Mouse (Mus musculus) hematopoietic stem cell, adult 5-6 weeks (primary cell): ENCODE data around the gene As3mt. TPM values are rescaled to one million over a fixed set of nuclear protein-coding genes. Genes with fewer than 3 reads are reported as not detected.
"Not testable (repeated sequence)": the region's sequence is repeated elsewhere in the genome, so short reads cannot be mapped to it uniquely, and the experiment has no call there.

ENCODE experiments used
- ATAC-seq, 2 experiments: fragments of 125-278 bp in 1 of 2; replicated peaks in 1 of 2; 2 replicates each; pipeline ENCODE4 v1.8.0; 2016 to 2017; ENCODE audit warnings: inconsistent platforms in 2 of 2, mild to moderate bottlenecking in 2 of 2, moderate number of reproducible peaks in 2 of 2, low read depth in 1 of 2, moderate TSS enrichment in 1 of 2; ENCODE audit not compliant: low FRiP score in 2 of 2, poor library complexity in 2 of 2, severe bottlenecking in 2 of 2, insufficient read depth in 1 of 2, low TSS enrichment in 1 of 2
- total RNA-seq: library from RNA; stranded (forward); fragments of 172-1452, 232-1000 nt; gene quantifications from 2 replicates; pipeline ENCODE4 v1.2.3, GENCODE M21; 2017

Gene As3mt
- total RNA-seq, 1 experiment from 2014 or later: 62.6 TPM

DNA sequence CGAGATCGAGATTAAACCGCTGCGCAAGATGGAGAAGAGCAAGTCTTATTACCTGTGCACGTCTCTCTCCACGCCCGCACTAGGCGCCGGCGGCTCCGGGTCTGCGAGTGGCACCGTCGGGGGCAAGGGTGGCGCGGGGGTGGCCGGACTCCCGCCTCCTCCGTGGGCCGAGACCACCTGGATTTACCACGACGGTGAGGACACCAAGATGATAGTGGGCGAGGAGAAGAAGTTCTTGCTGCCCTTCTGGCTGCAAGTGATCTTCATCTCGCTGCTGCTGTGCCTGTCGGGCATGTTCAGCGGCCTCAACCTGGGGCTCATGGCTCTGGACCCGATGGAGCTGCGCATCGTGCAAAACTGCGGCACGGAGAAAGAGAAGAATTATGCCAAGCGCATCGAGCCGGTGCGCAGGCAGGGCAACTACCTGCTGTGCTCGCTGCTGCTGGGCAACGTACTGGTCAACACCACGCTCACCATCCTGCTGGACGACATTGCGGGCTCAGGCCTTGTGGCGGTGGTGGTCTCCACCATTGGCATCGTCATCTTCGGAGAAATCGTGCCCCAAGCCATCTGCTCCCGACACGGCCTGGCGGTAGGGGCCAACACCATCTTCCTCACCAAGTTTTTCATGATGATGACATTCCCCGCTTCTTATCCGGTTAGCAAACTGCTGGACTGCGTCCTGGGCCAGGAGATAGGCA is 55.2 kb downstream of the As3mt start:
- ATAC-seq: no peak

- ATAC-seq: no peak
Measured at GRCm38 (mm10) chr19:46762992-46763342, 55.7 kb downstream of the As3mt start.

DNA sequence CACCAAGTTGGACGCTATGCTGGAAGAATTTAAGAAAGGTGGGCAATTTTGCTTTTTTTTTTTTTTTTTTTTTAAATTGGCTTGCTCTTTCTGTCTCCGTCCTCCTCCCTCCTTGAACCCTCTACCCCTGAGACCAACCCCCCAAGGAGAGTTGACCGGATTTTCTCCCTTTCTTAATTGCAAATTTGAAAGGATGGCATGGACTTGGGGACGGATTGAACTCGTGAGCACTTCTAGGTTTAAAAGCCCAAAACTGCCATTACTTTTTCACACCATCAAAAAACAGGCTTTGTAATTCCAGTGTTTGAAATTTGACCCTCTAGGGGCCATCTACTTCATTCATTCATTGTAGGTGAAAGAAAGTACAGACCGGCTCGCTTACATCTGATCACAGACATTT is 56.1 kb downstream of the As3mt start:
- no peak for ATAC-seq

GRCm38 (mm10) chr19:46763932-46764762 is 56.9 kb downstream of the As3mt start:
- no peak for ATAC-seq

- no peak for ATAC-seq
Measured at GRCm38 (mm10) chr19:46764763-46765117, 57.5 kb downstream of the As3mt start.

DNA sequence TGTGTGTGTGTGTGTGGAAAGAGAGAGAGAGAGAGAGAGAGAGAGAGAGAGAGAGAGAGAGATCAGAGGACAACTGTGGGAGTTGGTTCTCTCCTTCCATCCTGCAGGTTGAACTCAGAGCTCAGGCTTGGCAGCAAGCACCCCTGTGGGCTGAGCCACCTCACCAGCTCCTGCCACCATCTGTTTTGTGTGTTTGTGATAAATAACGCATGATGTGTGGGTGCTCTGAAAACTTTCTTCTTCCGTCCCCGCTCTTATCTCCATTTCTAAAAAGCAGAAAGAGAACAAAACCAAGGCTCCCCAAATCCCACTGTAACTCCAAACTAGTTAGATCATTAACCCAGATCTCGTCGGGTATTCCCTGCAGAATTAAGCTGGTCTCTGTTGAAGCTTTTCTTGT is 58.9 kb downstream of the As3mt start:
- no peak for ATAC-seq

- ATAC-seq: no peak
Measured at GRCm38 (mm10) chr19:46769759-46770158, 62.5 kb downstream of the As3mt start.

DNA sequence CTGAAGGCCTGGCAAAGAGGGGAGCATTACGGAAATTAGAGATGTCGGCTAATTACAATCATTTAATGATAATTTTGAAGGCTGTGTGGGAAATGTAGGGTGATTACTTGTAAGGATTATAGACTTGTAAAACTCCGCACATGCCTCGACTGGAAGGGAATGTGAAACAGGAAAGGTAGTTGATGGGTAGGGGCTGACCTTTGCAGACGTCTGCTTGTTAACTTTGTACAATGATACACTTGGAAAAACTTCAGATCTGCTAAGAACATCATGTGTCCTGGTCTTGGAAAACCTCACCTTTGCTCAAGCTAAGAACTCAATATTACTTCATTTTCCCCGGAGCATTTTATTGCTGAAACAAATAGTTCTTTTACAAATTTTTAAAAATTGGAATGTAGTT is 64.5 kb downstream of the As3mt start:
- no peak for ATAC-seq

GRCm38 (mm10) chr19:46776391-46776790 is 69.1 kb downstream of the As3mt start:
- ATAC-seq: no peak

DNA sequence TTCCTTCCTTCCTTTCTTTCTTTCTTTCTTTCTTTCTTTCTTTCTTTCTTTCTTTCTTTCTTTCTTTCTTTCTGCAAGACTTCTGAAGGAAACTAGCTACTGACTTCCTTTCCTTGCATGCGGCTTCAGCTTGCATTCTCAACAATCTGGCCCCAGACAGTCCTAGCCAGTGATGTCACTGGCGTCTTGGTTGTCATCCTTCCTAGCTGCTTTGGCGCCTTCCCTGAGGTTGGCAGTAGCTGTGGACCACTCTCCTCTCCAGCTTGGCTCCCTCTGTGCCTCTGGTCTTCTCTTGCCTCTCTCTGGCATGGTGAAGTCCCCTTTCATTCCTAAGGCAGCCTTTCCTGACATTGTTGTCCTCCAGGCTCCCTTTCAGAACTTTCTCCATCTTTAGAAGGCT is 69.6 kb downstream of the As3mt start:
- no peak for ATAC-seq

DNA sequence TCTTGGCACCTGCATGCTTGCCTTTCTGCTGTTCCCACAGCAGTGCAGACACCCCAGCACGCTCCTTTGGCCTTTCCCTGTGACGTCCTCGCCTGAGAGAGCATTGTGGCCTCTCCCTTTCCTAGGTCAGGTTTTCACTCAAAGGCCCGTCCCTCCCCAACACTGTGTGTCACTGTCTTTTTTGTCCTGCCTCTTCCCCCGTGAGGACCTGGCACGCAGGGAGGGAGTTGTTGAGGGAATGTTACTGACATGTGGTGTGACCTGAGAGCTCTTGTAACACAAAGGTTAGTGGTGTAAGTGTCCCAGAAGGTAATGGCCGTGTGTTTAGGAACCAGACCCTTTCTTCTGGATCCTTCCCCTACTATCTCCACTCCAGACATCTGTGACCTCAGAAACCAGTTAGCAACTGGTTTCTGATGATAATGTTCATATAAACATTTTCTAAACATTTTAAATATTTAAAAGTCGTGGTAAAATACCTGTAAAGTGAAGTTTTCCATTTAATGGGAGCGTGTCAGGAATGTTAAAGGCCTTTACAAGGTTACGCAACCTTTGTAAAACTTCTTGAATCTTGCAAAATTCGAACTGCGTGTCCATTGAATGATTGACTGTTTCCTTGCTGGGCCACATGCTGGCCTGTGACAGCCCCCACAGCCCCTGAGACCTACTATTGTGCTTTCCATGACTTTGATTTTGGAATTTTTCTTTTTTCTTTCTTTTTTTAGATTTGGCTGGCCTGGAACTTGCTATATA is 70.8 kb downstream of the As3mt start:
- ATAC-seq: no peak

- ATAC-seq: not testable (repeated sequence)
Measured at GRCm38 (mm10) chr19:46779130-46779529, 71.9 kb downstream of the As3mt start.

DNA sequence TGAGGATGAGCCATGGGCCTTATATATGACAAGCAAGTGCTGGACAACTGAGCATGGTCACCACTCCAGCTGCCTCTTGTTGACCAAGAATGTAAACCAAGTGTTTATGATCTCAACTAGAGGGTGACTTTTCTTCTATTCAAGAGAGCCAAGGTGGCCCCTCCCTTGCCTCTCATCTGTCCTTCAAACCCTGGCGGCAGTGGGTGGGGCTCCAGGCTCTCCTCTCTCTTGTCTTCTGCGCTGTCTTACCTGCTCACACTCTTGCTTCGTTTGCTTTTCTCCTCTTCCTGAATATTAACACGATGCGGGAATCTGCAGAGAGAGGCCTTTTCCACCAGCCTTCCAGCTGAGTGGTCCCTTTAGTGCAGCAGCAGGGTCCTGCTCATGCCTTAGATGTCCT is 76.8 kb downstream of the As3mt start:
- no peak for ATAC-seq

DNA sequence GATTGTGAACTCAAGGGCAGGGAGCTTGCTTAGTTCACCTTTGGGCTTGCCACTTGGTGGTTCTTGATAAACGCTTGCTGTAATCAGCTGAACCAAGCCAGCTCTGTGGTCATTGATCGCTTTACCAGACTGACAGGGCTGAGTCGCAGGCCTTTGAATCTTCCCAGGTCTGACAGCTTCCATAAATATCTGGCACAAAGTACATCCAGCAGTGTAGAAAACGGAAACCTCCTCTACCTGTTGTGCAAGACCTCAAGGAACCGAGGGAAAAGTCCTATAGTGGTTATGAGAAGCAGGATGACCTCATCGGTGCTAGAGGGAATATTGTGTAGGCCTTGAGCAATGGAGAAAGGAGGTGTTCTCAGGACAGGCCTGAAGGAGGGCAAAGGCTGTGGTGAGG is 77.2 kb downstream of the As3mt start:
- no peak for ATAC-seq

GRCm38 (mm10) chr19:46785633-46786032 is 78.4 kb downstream of the As3mt start:
- ATAC-seq: no peak

GRCm38 (mm10) chr19:46789782-46790181 is 82.5 kb downstream of the As3mt start:
- ATAC-seq: no peak
